Mouse (Mus musculus): ENCODE measurements around the gene Tcl1b2. TPM values are rescaled to one million over a fixed set of nuclear protein-coding genes. Genes with fewer than 3 reads are reported as not detected.

Gene Tcl1b2
- polyA plus RNA-seq (2012; rRNA removed), result 5.1 and 6.5 TPM in 2 replicates

GRCm38 (mm10) chr12:105145714-105146113 is at the start of gene Tcl1b2:
Tcl1b2 (plus strand) TSS chr12:105146014.

GRCm38 (mm10) chr12:105159390-105159789 is 13.6 kb downstream of the Tcl1b2 start, which contains the start of gene Tcl1b1:
Tcl1b1 (plus strand) TSS chr12:105159690.

DNA sequence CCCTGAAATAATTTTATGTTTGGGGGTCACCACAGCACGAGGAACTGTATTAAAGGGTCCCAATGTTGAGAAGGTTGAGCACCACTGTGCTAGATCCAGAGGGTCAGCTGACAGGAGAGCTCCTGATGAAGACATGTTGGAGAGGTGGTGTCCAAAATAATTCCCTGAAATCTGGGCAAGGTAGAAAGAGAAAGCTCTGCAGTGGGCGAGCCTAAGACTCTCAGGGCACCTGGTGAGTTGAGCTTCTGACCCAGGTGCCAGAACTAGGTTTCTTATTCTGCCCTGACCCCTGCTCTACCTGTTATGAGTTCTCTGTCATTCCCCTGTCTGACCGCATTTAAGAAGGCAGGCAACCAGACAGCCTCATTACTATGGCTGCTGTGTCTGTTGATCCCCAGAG is 30.2 kb downstream of the Tcl1b2 start, which contains the start of gene Tcl1b5:
Gene Tcl1b5, plus strand, starts transcription at position 301 of the 400 bp plus-strand sequence.

DNA sequence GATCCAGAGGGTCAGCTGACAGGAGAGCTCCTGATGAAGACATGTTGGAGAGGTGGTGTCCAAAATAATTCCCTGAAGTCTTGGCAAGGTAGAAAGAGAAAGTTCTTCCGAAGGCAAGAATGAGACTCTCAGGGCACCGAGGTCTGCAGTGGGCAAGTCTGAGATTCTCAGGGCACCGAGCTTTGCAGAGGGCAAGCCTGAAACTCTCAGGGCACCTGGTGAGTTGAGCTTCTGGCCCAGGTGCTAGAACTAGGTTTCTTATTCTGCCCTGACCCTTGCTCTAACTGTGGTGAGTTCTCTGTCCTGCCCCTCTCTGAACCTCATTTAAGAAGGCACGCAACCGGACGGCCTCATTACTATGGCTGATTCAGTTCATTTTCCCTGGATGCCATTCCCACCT is 44.9 kb downstream of the Tcl1b2 start, which contains the start of gene Tcl1b3:
Gene Tcl1b3, plus strand, starts transcription at position 301 of the 400 bp plus-strand sequence.

DNA sequence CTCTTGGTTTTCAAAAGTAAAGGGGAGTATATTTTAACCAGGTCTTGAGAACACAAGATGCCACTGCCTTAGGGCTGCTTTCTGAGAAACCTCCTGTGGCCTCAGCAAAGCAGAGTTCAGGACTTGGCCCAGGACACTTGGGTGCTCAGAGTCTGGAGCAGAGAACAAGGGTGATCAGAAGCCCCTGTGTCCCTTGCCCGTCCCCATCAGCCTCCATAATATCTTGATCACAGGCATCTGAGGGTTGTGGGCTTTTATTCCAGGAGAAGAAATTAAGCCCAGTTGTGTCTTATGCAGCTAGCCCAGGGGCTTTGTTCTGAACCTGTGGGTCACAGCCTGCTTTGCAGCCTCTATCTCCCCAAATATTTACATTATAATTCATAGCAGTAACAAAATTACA is 55.8 kb downstream of the Tcl1b2 start, which contains the start of gene Tcl1b4:
Gene Tcl1b4, plus strand, starts transcription at position 301 of the 400 bp plus-strand sequence.

Other genes with a start within 250 kb of the Tcl1b2 start
- gene Syne3, start 136.2 kb upstream of the Tcl1b2 start, polyA plus RNA-seq (2012; rRNA removed), result 3.0 and 3.4 TPM in 2 replicates
- 119 and 124 TPM in 2 replicates for gene Glrx5, start 113.3 kb upstream of the Tcl1b2 start, polyA plus RNA-seq (2012; rRNA removed)
- gene Tcl1b1, start 13.7 kb downstream of the Tcl1b2 start, polyA plus RNA-seq (2012; rRNA removed), result 8.5 and 11.8 TPM in 2 replicates
- gene Tcl1b5, start 30.3 kb downstream of the Tcl1b2 start, polyA plus RNA-seq (2012; rRNA removed), result 0.80 and 0.86 TPM in 2 replicates
- gene Tcl1b3, start 45.0 kb downstream of the Tcl1b2 start, polyA plus RNA-seq (2012; rRNA removed), result 1.6 and 2.5 TPM in 2 replicates
- gene Tcl1b4, start 55.9 kb downstream of the Tcl1b2 start, polyA plus RNA-seq (2012; rRNA removed), result 2.2 and 3.1 TPM in 2 replicates
- 26.5 and 35.3 TPM in 2 replicates for gene Tcl1, start 76.8 kb downstream of the Tcl1b2 start, polyA plus RNA-seq (2012; rRNA removed)
- not detected in 2 replicates for gene Tunar, start 187.9 kb downstream of the Tcl1b2 start, polyA plus RNA-seq (2012; rRNA removed)

Data from ovary, adult 2 months (tissue).